Mouse (Mus musculus) liver, adult 2 months (tissue): Measurements from ENCODE around the gene Dpep1. TPM values are rescaled to one million over a fixed set of nuclear protein-coding genes. Genes with fewer than 3 reads are reported as not detected.
A peak's percentile ranks its signal among the peaks of the same experiment; 100 is the strongest.

ENCODE experiments used
- DNase-seq: peaks from one replicate; pipeline ENCODE4 v3.0.0-alpha.2; 2011; ENCODE audit warnings: low read depth, low spot score; ENCODE audit errors: extremely low read depth
- H3K27ac ChIP-seq: fragments of 200-500 bp; replicated peaks from 2 replicates; pipeline ENCODE4 v1.5.1; 2012; ENCODE audit warnings: low read depth, mild to moderate bottlenecking, control low read depth, inconsistent platforms, low read length; ENCODE audit not compliant: insufficient read depth
- H3K27me3 ChIP-seq: fragments of 200-500 bp; 2 replicates; pipeline ENCODE4 v1.6.1; 2012; ENCODE audit warnings: mild to moderate bottlenecking, moderate library complexity, low read length, inconsistent platforms; ENCODE audit not compliant: control insufficient read depth, insufficient read depth
- H3K36me3 ChIP-seq: fragments of 200-500 bp; 2 replicates; pipeline ENCODE4 v1.6.1; 2012; ENCODE audit warnings: low read length, inconsistent platforms; ENCODE audit not compliant: control insufficient read depth, insufficient read depth
- H3K4me1 ChIP-seq: fragments of 200-500 bp; 2 replicates; pipeline ENCODE4 v1.6.1; 2011; ENCODE audit warnings: low read length; ENCODE audit not compliant: control insufficient read depth, insufficient read depth
- H3K4me3 ChIP-seq: fragments of 200-500 bp; 2 replicates; pipeline ENCODE4 v1.5.1; 2011; ENCODE audit warnings: low read depth, mild to moderate bottlenecking, control low read depth, low read length, moderate library complexity; ENCODE audit not compliant: insufficient read depth
- H3K79me2 ChIP-seq: fragments of 200-500 bp; 2 replicates; pipeline ENCODE4 v1.6.1; 2012; ENCODE audit warnings: inconsistent platforms, mild to moderate bottlenecking, low read length, moderate library complexity; ENCODE audit not compliant: control insufficient read depth, insufficient read depth
- H3K9ac ChIP-seq: fragments of 200-500 bp; 2 replicates; pipeline ENCODE4 v1.6.1; 2012; ENCODE audit warnings: low read depth, mild to moderate bottlenecking, control low read depth, inconsistent platforms, low read length
- CTCF ChIP-seq: fragments of 200-500 bp; IDR thresholded peaks from 2 replicates; pipeline ENCODE4 v1.5.1; 2011; ENCODE audit warnings: low read depth, low read length, control low read depth
- POLR2A ChIP-seq: fragments of 200-500 bp; IDR thresholded peaks from 2 replicates; pipeline ENCODE4 v1.6.1; 2011; ENCODE audit warnings: low read length, control low read depth; ENCODE audit not compliant: insufficient read depth; ENCODE audit errors: extremely low read depth
- WGBS: fragments of 180-500 bp; shearing (Covaris S2); methylation state at CpG from one replicate; pipeline ENCODE4 v1.1.7; 2018; 5-methylcytosine and 5-hydroxymethylcytosine counted together
- polyA plus RNA-seq: library from polyadenylated mRNA; depleted of rRNA; stranded (reverse); fragments of >200 nt; gene quantifications from 2 replicates; pipeline ENCODE4 v1.2.3, GENCODE M21; 2012
- total RNA-seq: library from RNA; depleted of rRNA; stranded (reverse); fragments of >200 nt; gene quantifications from 2 replicates; pipeline ENCODE4 v1.2.3, GENCODE M21; 2014

Gene Dpep1
- total and polyA plus RNA-seq, 2 experiments, result 0.45 to 0.55 TPM

- DNase-seq, result peak; percentile 24
- 39% methylated on average over 5 of the region's 5 CpGs for WGBS
These were observed 45.7 kb downstream of the Dpep1 start for GRCm38 (mm10) chr8:123231742-123232141.

GRCm38 (mm10) chr8:123232553-123232952 is 46.5 kb downstream of the Dpep1 start:
- peak; percentile 19 for DNase-seq

More at GRCm38 (mm10) chr8:123231742-123232141, 45.7 kb downstream of the Dpep1 start:
- H3K4me1 ChIP-seq, result peaks cover 14% of the 10 kb centered on the region
- peaks cover 5% of the 10 kb centered on the region; the same call in 1 of the 2 replicates for H3K79me2 ChIP-seq
- no peak overlapping the region for H3K27ac ChIP-seq
- TF ChIP-seq POLR2A (no peak), CTCF (peak; percentile 28)
- no peak overlapping the region for H3K4me3 ChIP-seq
- no peaks in the 10 kb centered on the region for H3K27me3 ChIP-seq
- no peaks in the 10 kb centered on the region for H3K36me3 ChIP-seq
- no peak overlapping the region for H3K9ac ChIP-seq

GRCm38 (mm10) chr8:123233300-123233699 is 47.3 kb downstream of the Dpep1 start:
- Histone ChIP-seq H3K27ac (no peak overlapping the region), H3K36me3 (no peaks in the 10 kb centered on the region), H3K4me3 (no peak overlapping the region), H3K9ac (no peak overlapping the region), H3K4me1 (peaks cover 17% of the 10 kb centered on the region), H3K27me3 (no peaks in the 10 kb centered on the region), H3K79me2 (peaks cover 5% of the 10 kb centered on the region; the same call in 1 of the 2 replicates)
- 76% methylated on average over 13 of the region's 13 CpGs for WGBS
- TF ChIP-seq CTCF (no peak), POLR2A (no peak)
- no peak for DNase-seq

More at GRCm38 (mm10) chr8:123232553-123232952, 46.5 kb downstream of the Dpep1 start:
- Histone ChIP-seq H3K4me1 (peaks cover 17% of the 10 kb centered on the region), H3K27me3 (no peaks in the 10 kb centered on the region), H3K36me3 (no peaks in the 10 kb centered on the region), H3K4me3 (no peak overlapping the region), H3K27ac (no peak overlapping the region), H3K9ac (no peak overlapping the region), H3K79me2 (peaks cover 5% of the 10 kb centered on the region; the same call in 1 of the 2 replicates)
- TF ChIP-seq POLR2A (no peak), CTCF (no peak)
- 45% methylated on average over 7 of the region's 7 CpGs for WGBS

GRCm38 (mm10) chr8:123233760-123234159 is 47.7 kb downstream of the Dpep1 start:
- no peak overlapping the region for H3K4me3 ChIP-seq
- TF ChIP-seq CTCF (no peak), POLR2A (no peak)
- H3K27me3 ChIP-seq, result no peaks in the 10 kb centered on the region
- H3K9ac ChIP-seq, result peak overlapping the region; percentile 7; the same call in 1 of the 2 replicates
- 80% methylated on average over 11 of the region's 11 CpGs for WGBS
- H3K36me3 ChIP-seq, result no peaks in the 10 kb centered on the region
- peaks cover 17% of the 10 kb centered on the region for H3K4me1 ChIP-seq
- peaks cover 5% of the 10 kb centered on the region; the same call in 1 of the 2 replicates for H3K79me2 ChIP-seq
- no peak for DNase-seq
- no peak overlapping the region for H3K27ac ChIP-seq

GRCm38 (mm10) chr8:123234918-123235519 is 49.0 kb downstream of the Dpep1 start:
- DNase-seq, result peak; percentile 13
- no peaks in the 10 kb centered on the region for H3K27me3 ChIP-seq
- WGBS, result 17% methylated on average over 13 of the region's 13 CpGs
- peak overlapping the region; percentile 79 for H3K4me3 ChIP-seq
- H3K79me2 ChIP-seq, result peaks cover 5% of the 10 kb centered on the region; the same call in 1 of the 2 replicates
- peak overlapping the region; percentile 86 for H3K9ac ChIP-seq
- H3K4me1 ChIP-seq, result peaks cover 17% of the 10 kb centered on the region
- H3K27ac ChIP-seq, result peak overlapping the region; percentile 91
- H3K36me3 ChIP-seq, result no peaks in the 10 kb centered on the region
- TF ChIP-seq POLR2A, result no peak
- TF ChIP-seq CTCF, result no peak
